Mouse (Mus musculus) large intestine, adult 2 months (tissue): ENCODE measurements around the gene Fpr-rs7. TPM values are rescaled to one million over a fixed set of nuclear protein-coding genes. Genes with fewer than 3 reads are reported as not detected.

ENCODE experiments used
- DNase-seq: peaks from one replicate; pipeline ENCODE4 v3.0.0-alpha.2; 2012; ENCODE audit warnings: low read depth, low spot score
- WGBS: fragments of 180-500 bp; shearing (Covaris S2); methylation state at CpG from one replicate; pipeline ENCODE4 v1.1.7; 2018; 5-methylcytosine and 5-hydroxymethylcytosine counted together
- polyA plus RNA-seq: library from polyadenylated mRNA; depleted of rRNA; stranded (reverse); fragments of >200 nt; gene quantifications from 2 replicates; pipeline ENCODE4 v1.2.3, GENCODE M21; 2012; rRNA removed

Fpr-rs7 gene
- not detected in 2 replicates for polyA plus RNA-seq

GRCm38 (mm10) chr17:20114126-20114525, at the start of gene Fpr-rs7:
TSS of gene Fpr-rs7 (minus strand) at chr17:20114226.
- no peak for DNase-seq

GRCm38 (mm10) chr17:20074090-20074489, 39.9 kb downstream of the Fpr-rs7 start:
- WGBS = 39% methylated on average over 6 of the region's 6 CpGs
- peak; percentile 47 for DNase-seq

- 69% methylated on average over 4 of the region's 4 CpGs for WGBS
These were observed 42.2 kb downstream of the Fpr-rs7 start for GRCm38 (mm10) chr17:20071656-20072396.

More at GRCm38 (mm10) chr17:20071656-20072396, 42.2 kb downstream of the Fpr-rs7 start:
- DNase-seq = peak; percentile 57

Other genes with a start within 250 kb of the Fpr-rs7 start
- not detected in 2 replicates for gene Vmn2r104, start 65.9 kb downstream of the Fpr-rs7 start, polyA plus RNA-seq
- gene Fpr-rs6, start 68.9 kb upstream of the Fpr-rs7 start, polyA plus RNA-seq = not detected in 2 replicates
- not detected in 2 replicates for gene Vmn2r105, start 120.8 kb upstream of the Fpr-rs7 start, polyA plus RNA-seq
- gene Vmn2r106, start 171.3 kb upstream of the Fpr-rs7 start, polyA plus RNA-seq = not detected in 2 replicates
- not detected in 2 replicates for gene Vmn2r107, start 231.0 kb upstream of the Fpr-rs7 start, polyA plus RNA-seq